Comparison of ENCODE assay signal across 9 mouse cellular contexts in genomic region chr15:82243311-82243710, GRCm38 (mm10). TPM values are rescaled to one million over a fixed set of nuclear protein-coding genes. Genes with fewer than 3 reads are reported as not detected.
DNase-seq lines count a peak whose midpoint lies in the region; ATAC-seq and TF ChIP-seq lines count a peak whose summit lies in the region.
"Had no signal": no experiment of that assay in that cellular context is flagged by ENCODE, and none has a peak within 500 bp of the region (broad histone marks: within the 10 kb centered on the region; RNA-seq: fewer than 3 reads in every experiment).

No protein-coding gene starts in this region.

- no peak for DNase-seq in lung, embryonic 14.5 days
- no peak for DNase-seq in lung, postnatal 10 days
- no peak for DNase-seq in embryonic facial prominence, embryonic 14.5 days (ENCODE audit: low spot score)
- no peak for DNase-seq in frontal cortex, postnatal 25 days (ENCODE audit: low spot score in 2 of 2)
- DNase-seq in thymus, postnatal 10 days (ENCODE audit: low spot score in 2 of 2), result no peak
- DNase-seq in layer of hippocampus, postnatal 25 days (ENCODE audit: extremely low spot score in 1 of 2, low spot score in 1 of 2), result no peak

- ATAC-seq in lung, embryonic 14.5 days (ENCODE audit: insufficient read depth), result no peak
- no peak for ATAC-seq in embryonic facial prominence, embryonic 14.5 days (ENCODE audit: low read depth)
- ATAC-seq in intestine, embryonic 16.5 days, result no peak
- ATAC-seq in neural tube, embryonic 12.5 days (ENCODE audit: low FRiP score, low read depth), result no peak

- H3K4me3 ChIP-seq in lung, embryonic 14.5 days (ENCODE audit: low read depth, low read length), result peak overlapping the region; percentile 65
- H3K4me3 ChIP-seq in embryonic facial prominence, embryonic 14.5 days (ENCODE audit: low read depth, low read length), result peak overlapping the region; percentile 81
- peak overlapping the region; percentile 67 for H3K4me3 ChIP-seq in intestine, embryonic 16.5 days (ENCODE audit: low read length)
- peak overlapping the region; percentile 65 for H3K4me3 ChIP-seq in neural tube, embryonic 12.5 days

- no peak; the same call in 1 of the 2 replicates for TF ChIP-seq CTCF in lung, embryonic 14.5 days (IDR thresholded peaks at IDR 0.05; ENCODE audit: low read depth)

- peak overlapping the region; percentile 96 for H3K4me2 ChIP-seq in lung, embryonic 14.5 days
- H3K4me2 ChIP-seq in embryonic facial prominence, embryonic 14.5 days (ENCODE audit: low read depth, low read length), result peak overlapping the region; percentile 86
- peak overlapping the region; percentile 97 for H3K4me2 ChIP-seq in intestine, embryonic 16.5 days (ENCODE audit: low read depth, low read length)
- H3K4me2 ChIP-seq in neural tube, embryonic 12.5 days (replicated peaks), result peak overlapping the region; percentile 89

- H3K4me1 ChIP-seq in lung, embryonic 14.5 days (ENCODE audit: insufficient read depth), result 0 out of 2 replicates have a peak, but pooled peaks cover 3% of the 10 kb centered on the region
- peaks cover 4% of the 10 kb centered on the region for H3K4me1 ChIP-seq in embryonic facial prominence, embryonic 14.5 days (ENCODE audit: control insufficient read depth, insufficient read depth, low read length)
- H3K4me1 ChIP-seq in intestine, embryonic 16.5 days (ENCODE audit: control insufficient read depth, insufficient read depth, low read length), result peaks cover 10% of the 10 kb centered on the region
- H3K4me1 ChIP-seq in neural tube, embryonic 12.5 days, result no peaks in the 10 kb centered on the region

- no peaks in the 10 kb centered on the region for H3K9me3 ChIP-seq in lung, embryonic 14.5 days (ENCODE audit: low read depth, low read length)
- no peaks in the 10 kb centered on the region for H3K9me3 ChIP-seq in embryonic facial prominence, embryonic 14.5 days (ENCODE audit: control insufficient read depth, low read length)
- H3K9me3 ChIP-seq in intestine, embryonic 16.5 days (ENCODE audit: control insufficient read depth, low read length), result no peaks in the 10 kb centered on the region
- no peaks in the 10 kb centered on the region for H3K9me3 ChIP-seq in neural tube, embryonic 12.5 days

- peaks cover 14% of the 10 kb centered on the region; the same call in 1 of the 2 replicates for H3K36me3 ChIP-seq in lung, embryonic 14.5 days (ENCODE audit: insufficient read depth)
- H3K36me3 ChIP-seq in embryonic facial prominence, embryonic 14.5 days (ENCODE audit: control insufficient read depth, insufficient read depth, low read length), result peaks cover 1% of the 10 kb centered on the region; the same call in 1 of the 2 replicates
- 0 out of 2 replicates have a peak, but pooled peaks cover under 1% of the 10 kb centered on the region for H3K36me3 ChIP-seq in intestine, embryonic 16.5 days (ENCODE audit: control insufficient read depth, insufficient read depth, low read length)
- peaks cover 2% of the 10 kb centered on the region; the same call in 1 of the 2 replicates for H3K36me3 ChIP-seq in neural tube, embryonic 12.5 days

- H3K9ac ChIP-seq in lung, embryonic 14.5 days, result 0 out of 2 replicates have a peak overlapping the region, but pooled peaks have one; percentile 58
- peak overlapping the region; percentile 71 for H3K9ac ChIP-seq in embryonic facial prominence, embryonic 14.5 days (ENCODE audit: low read depth, low read length)
- H3K9ac ChIP-seq in intestine, embryonic 16.5 days (ENCODE audit: low read depth, low read length), result peak overlapping the region; percentile 78
- peak overlapping the region; percentile 60 for H3K9ac ChIP-seq in neural tube, embryonic 12.5 days

- no peak overlapping the region for H3K27ac ChIP-seq in lung, embryonic 14.5 days (ENCODE audit: low read depth)
- H3K27ac ChIP-seq in embryonic facial prominence, embryonic 14.5 days (replicated peaks; ENCODE audit: low read depth, low read length), result no peak overlapping the region
- no peak overlapping the region for H3K27ac ChIP-seq in intestine, embryonic 16.5 days (ENCODE audit: low read length)
- H3K27ac ChIP-seq in neural tube, embryonic 12.5 days, result no peak overlapping the region

- H3K27me3 ChIP-seq in lung, embryonic 14.5 days (ENCODE audit: insufficient read depth, low read length), result no peaks in the 10 kb centered on the region
- no peaks in the 10 kb centered on the region for H3K27me3 ChIP-seq in embryonic facial prominence, embryonic 14.5 days (replicated peaks; ENCODE audit: control insufficient read depth, insufficient read depth, low read length)
- no peaks in the 10 kb centered on the region for H3K27me3 ChIP-seq in intestine, embryonic 16.5 days (replicated peaks; ENCODE audit: control insufficient read depth, insufficient read depth, low read length)
- no peaks in the 10 kb centered on the region for H3K27me3 ChIP-seq in neural tube, embryonic 12.5 days (replicated peaks)

- WGBS in lung, embryonic 14.5 days, result 70% methylated on average over 3 of the region's 3 CpGs
- WGBS in embryonic facial prominence, embryonic 14.5 days, result 67% methylated on average over 3 of the region's 3 CpGs
- 67% methylated on average over 3 of the region's 3 CpGs for WGBS in intestine, embryonic 16.5 days
- WGBS in neural tube, embryonic 12.5 days, result 84% methylated on average over 3 of the region's 3 CpGs

RNA-seq across cellular contexts. Expression of gene Cenpm, which starts 1.2 kb away (rescaled TPM):
- 86.9 and 88.1 TPM in 2 replicates for polyA plus RNA-seq in lung, embryonic 14.5 days (2014; fragmentation: Nextera tagmentation; extraction: Ambion mirVana)
- polyA plus RNA-seq in embryonic facial prominence, embryonic 14.5 days (2014; fragmentation: Nextera tagmentation; extraction: Ambion mirVana), result 51.7 and 63.5 TPM in 2 replicates
- polyA plus RNA-seq in intestine, embryonic 16.5 days (2015; fragmentation: Nextera tagmentation; extraction: Ambion mirVana), result 36.3 and 43.6 TPM in 2 replicates
- 45.5 and 45.8 TPM in 2 replicates for polyA plus RNA-seq in neural tube, embryonic 12.5 days (2016; fragmentation: Nextera tagmentation; extraction: Ambion mirVana)
- total RNA-seq in layer of hippocampus, postnatal 25 days (2021), result 1 to 10 TPM; 2.2 to 2.4 TPM
- total RNA-seq: gastrocnemius, adult 8-10 months had no signal

RNA-seq across cellular contexts. Expression of gene 1500009C09Rik, which starts 8.9 kb away (rescaled TPM):
- not detected in 2 replicates for polyA plus RNA-seq in lung, embryonic 14.5 days (2014; fragmentation: Nextera tagmentation; extraction: Ambion mirVana)
- 0.25 TPM in 1 of 2 replicates, not detected in the other for polyA plus RNA-seq in embryonic facial prominence, embryonic 14.5 days (2014; fragmentation: Nextera tagmentation; extraction: Ambion mirVana)
- polyA plus RNA-seq in intestine, embryonic 16.5 days (2015; fragmentation: Nextera tagmentation; extraction: Ambion mirVana), result not detected in 2 replicates
- 1.7 and 3.2 TPM in 2 replicates for polyA plus RNA-seq in neural tube, embryonic 12.5 days (2016; fragmentation: Nextera tagmentation; extraction: Ambion mirVana)
- 100 to 1,000 TPM in 1 of 2 experiments, 10 to 100 TPM in 1; 98.3 to 111 TPM for total RNA-seq in layer of hippocampus, postnatal 25 days (2021)
- total RNA-seq: gastrocnemius, adult 8-10 months had no signal

RNA-seq across cellular contexts. Expression of gene Tnfrsf13c, which starts 19.1 kb away (rescaled TPM):
- polyA plus RNA-seq in lung, embryonic 14.5 days (2014; fragmentation: Nextera tagmentation; extraction: Ambion mirVana), result 0.22 TPM in 1 of 2 replicates, not detected in the other
- polyA plus RNA-seq in embryonic facial prominence, embryonic 14.5 days (2014; fragmentation: Nextera tagmentation; extraction: Ambion mirVana), result 0.17 and 0.40 TPM in 2 replicates
- 0.09 and 0.11 TPM in 2 replicates for polyA plus RNA-seq in intestine, embryonic 16.5 days (2015; fragmentation: Nextera tagmentation; extraction: Ambion mirVana)
- polyA plus RNA-seq in neural tube, embryonic 12.5 days (2016; fragmentation: Nextera tagmentation; extraction: Ambion mirVana), result 0.10 and 0.22 TPM in 2 replicates
- total RNA-seq in layer of hippocampus, postnatal 25 days (2021), result under 1 TPM in 1 of 2 experiments, not detected in 1; 0.22 TPM
- total RNA-seq: gastrocnemius, adult 8-10 months had no signal

RNA-seq across cellular contexts. Expression of gene Shisa8, which starts 30.7 kb away (rescaled TPM):
- 0.20 and 0.45 TPM in 2 replicates for polyA plus RNA-seq in lung, embryonic 14.5 days (2014; fragmentation: Nextera tagmentation; extraction: Ambion mirVana)
- polyA plus RNA-seq in embryonic facial prominence, embryonic 14.5 days (2014; fragmentation: Nextera tagmentation; extraction: Ambion mirVana), result 0.93 and 1.4 TPM in 2 replicates
- 0.06 and 0.09 TPM in 2 replicates for polyA plus RNA-seq in intestine, embryonic 16.5 days (2015; fragmentation: Nextera tagmentation; extraction: Ambion mirVana)
- 0.29 and 0.46 TPM in 2 replicates for polyA plus RNA-seq in neural tube, embryonic 12.5 days (2016; fragmentation: Nextera tagmentation; extraction: Ambion mirVana)
- 1 to 10 TPM; 1.4 to 1.9 TPM for total RNA-seq in layer of hippocampus, postnatal 25 days (2021)
- total RNA-seq: gastrocnemius, adult 8-10 months had no signal

RNA-seq across cellular contexts. Expression of gene Sept3, which starts 31.4 kb away (rescaled TPM):
- 8.1 and 8.7 TPM in 2 replicates for polyA plus RNA-seq in lung, embryonic 14.5 days (2014; fragmentation: Nextera tagmentation; extraction: Ambion mirVana)
- polyA plus RNA-seq in embryonic facial prominence, embryonic 14.5 days (2014; fragmentation: Nextera tagmentation; extraction: Ambion mirVana), result 13.7 and 16.7 TPM in 2 replicates
- 4.2 and 4.4 TPM in 2 replicates for polyA plus RNA-seq in intestine, embryonic 16.5 days (2015; fragmentation: Nextera tagmentation; extraction: Ambion mirVana)
- polyA plus RNA-seq in neural tube, embryonic 12.5 days (2016; fragmentation: Nextera tagmentation; extraction: Ambion mirVana), result 235 and 268 TPM in 2 replicates
- 100 to 1,000 TPM; 617 to 679 TPM for total RNA-seq in layer of hippocampus, postnatal 25 days (2021)
